Mouse (Mus musculus): Measurements from ENCODE around the gene Cox11. TPM values are rescaled to one million over a fixed set of nuclear protein-coding genes. Genes with fewer than 3 reads are reported as not detected.

Gene Cox11
- polyA plus RNA-seq, 1 experiment: 3.7 TPM

GRCm38 (mm10) chr11:90657527-90657926 is 19.6 kb downstream of the Cox11 start:
- Histone ChIP-seq H3K4me1 (ENCODE audit: control insufficient read depth) (peaks cover 36% of the 10 kb centered on the region), H3K27me3 (ENCODE audit: control insufficient read depth) (no peaks in the 10 kb centered on the region), H3K9me3 (ENCODE audit: control insufficient read depth, low read length) (peaks cover 3% of the 10 kb centered on the region; the same call in 1 of the 2 replicates), H3K36me3 (ENCODE audit: control insufficient read depth) (peaks cover 98% of the 10 kb centered on the region), H3K4me3 (replicated peaks) (no peak overlapping the region)
- TF ChIP-seq TAL1 (IDR thresholded peaks at IDR 0.05; ENCODE audit: low read length) (no peak), GATA1 (IDR thresholded peaks at IDR 0.05; ENCODE audit: low read length) (no peak)

GRCm38 (mm10) chr11:90660662-90661061 is 22.7 kb downstream of the Cox11 start:
- Histone ChIP-seq H3K9me3 (ENCODE audit: control insufficient read depth, low read length) (peaks cover 2% of the 10 kb centered on the region; the same call in 1 of the 2 replicates), H3K4me1 (ENCODE audit: control insufficient read depth) (peaks cover 68% of the 10 kb centered on the region), H3K27me3 (ENCODE audit: control insufficient read depth) (no peaks in the 10 kb centered on the region), H3K36me3 (ENCODE audit: control insufficient read depth) (peaks cover 91% of the 10 kb centered on the region), H3K4me3 (replicated peaks) (no peak overlapping the region)
- TF ChIP-seq GATA1 (IDR thresholded peaks at IDR 0.05; ENCODE audit: low read length) (no peak), TAL1 (IDR thresholded peaks at IDR 0.05; ENCODE audit: low read length) (no peak)

GRCm38 (mm10) chr11:90663052-90663451 is 25.1 kb downstream of the Cox11 start:
- TF ChIP-seq TAL1 (IDR thresholded peaks at IDR 0.05; ENCODE audit: low read length) (no peak), GATA1 (IDR thresholded peaks at IDR 0.05; ENCODE audit: low read length) (peak; percentile 96)
- Histone ChIP-seq H3K36me3 (ENCODE audit: control insufficient read depth) (peaks cover 89% of the 10 kb centered on the region), H3K4me3 (replicated peaks) (peak overlapping the region; percentile 59), H3K9me3 (ENCODE audit: control insufficient read depth, low read length) (no peaks in the 10 kb centered on the region), H3K4me1 (ENCODE audit: control insufficient read depth) (peaks cover 84% of the 10 kb centered on the region), H3K27me3 (ENCODE audit: control insufficient read depth) (no peaks in the 10 kb centered on the region)

- Histone ChIP-seq H3K9me3 (ENCODE audit: control insufficient read depth, low read length) (no peaks in the 10 kb centered on the region), H3K4me1 (ENCODE audit: control insufficient read depth) (peaks cover 87% of the 10 kb centered on the region), H3K27me3 (ENCODE audit: control insufficient read depth) (no peaks in the 10 kb centered on the region), H3K36me3 (ENCODE audit: control insufficient read depth) (peaks cover 90% of the 10 kb centered on the region), H3K4me3 (replicated peaks) (peak overlapping the region; percentile 59)
- TF ChIP-seq TAL1 (IDR thresholded peaks at IDR 0.05; ENCODE audit: low read length) (no peak), GATA1 (IDR thresholded peaks at IDR 0.05; ENCODE audit: low read length) (no peak)
Measured at GRCm38 (mm10) chr11:90663618-90664297, 25.8 kb downstream of the Cox11 start.

GRCm38 (mm10) chr11:90664345-90664986 is 26.5 kb downstream of the Cox11 start:
- Histone ChIP-seq H3K4me3 (replicated peaks) (peak overlapping the region; percentile 59), H3K27me3 (ENCODE audit: control insufficient read depth) (no peaks in the 10 kb centered on the region), H3K36me3 (ENCODE audit: control insufficient read depth) (peaks cover 91% of the 10 kb centered on the region), H3K4me1 (ENCODE audit: control insufficient read depth) (peaks cover 85% of the 10 kb centered on the region), H3K9me3 (ENCODE audit: control insufficient read depth, low read length) (no peaks in the 10 kb centered on the region)
- peak; percentile 92 for TF ChIP-seq GATA1 (IDR thresholded peaks at IDR 0.05; ENCODE audit: low read length)
- peak; percentile 90 for TF ChIP-seq TAL1 (IDR thresholded peaks at IDR 0.05; ENCODE audit: low read length)

GRCm38 (mm10) chr11:90665161-90665560 is 27.2 kb downstream of the Cox11 start:
- Histone ChIP-seq H3K36me3 (ENCODE audit: control insufficient read depth) (peaks cover 91% of the 10 kb centered on the region), H3K27me3 (ENCODE audit: control insufficient read depth) (no peaks in the 10 kb centered on the region), H3K9me3 (ENCODE audit: control insufficient read depth, low read length) (no peaks in the 10 kb centered on the region), H3K4me1 (ENCODE audit: control insufficient read depth) (peaks cover 85% of the 10 kb centered on the region), H3K4me3 (replicated peaks) (peak overlapping the region; percentile 59)
- TF ChIP-seq GATA1 (IDR thresholded peaks at IDR 0.05; ENCODE audit: low read length): no peak
- TF ChIP-seq TAL1 (IDR thresholded peaks at IDR 0.05; ENCODE audit: low read length): no peak

GRCm38 (mm10) chr11:90666144-90666757 is 28.3 kb downstream of the Cox11 start:
- peak; percentile 59 for TF ChIP-seq GATA1 (IDR thresholded peaks at IDR 0.05; ENCODE audit: low read length)
- no peak for TF ChIP-seq TAL1 (IDR thresholded peaks at IDR 0.05; ENCODE audit: low read length)
- Histone ChIP-seq H3K4me3 (replicated peaks) (peak overlapping the region; percentile 35), H3K9me3 (ENCODE audit: control insufficient read depth, low read length) (no peaks in the 10 kb centered on the region), H3K36me3 (ENCODE audit: control insufficient read depth) (peaks cover 89% of the 10 kb centered on the region), H3K4me1 (ENCODE audit: control insufficient read depth) (peaks cover 78% of the 10 kb centered on the region), H3K27me3 (ENCODE audit: control insufficient read depth) (no peaks in the 10 kb centered on the region)

GRCm38 (mm10) chr11:90666916-90667315 is 28.9 kb downstream of the Cox11 start:
- no peaks in the 10 kb centered on the region for H3K27me3 ChIP-seq (ENCODE audit: control insufficient read depth)
- no peak for TF ChIP-seq TAL1 (IDR thresholded peaks at IDR 0.05; ENCODE audit: low read length)
- TF ChIP-seq GATA1 (IDR thresholded peaks at IDR 0.05; ENCODE audit: low read length): no peak
- H3K9me3 ChIP-seq (ENCODE audit: control insufficient read depth, low read length): no peaks in the 10 kb centered on the region
- H3K36me3 ChIP-seq (ENCODE audit: control insufficient read depth): peaks cover 89% of the 10 kb centered on the region
- peaks cover 72% of the 10 kb centered on the region for H3K4me1 ChIP-seq (ENCODE audit: control insufficient read depth)
- peak overlapping the region; percentile 35 for H3K4me3 ChIP-seq (replicated peaks)

- Histone ChIP-seq H3K4me1 (ENCODE audit: control insufficient read depth) (peaks cover 70% of the 10 kb centered on the region), H3K27me3 (ENCODE audit: control insufficient read depth) (no peaks in the 10 kb centered on the region), H3K36me3 (ENCODE audit: control insufficient read depth) (peaks cover 89% of the 10 kb centered on the region), H3K9me3 (ENCODE audit: control insufficient read depth, low read length) (no peaks in the 10 kb centered on the region), H3K4me3 (replicated peaks) (no peak overlapping the region)
- TF ChIP-seq GATA1 (IDR thresholded peaks at IDR 0.05; ENCODE audit: low read length): no peak
- no peak for TF ChIP-seq TAL1 (IDR thresholded peaks at IDR 0.05; ENCODE audit: low read length)
Measured at GRCm38 (mm10) chr11:90667325-90667724, 29.4 kb downstream of the Cox11 start.

All from erythroblast, embryonic 14.5 days (primary cell).